Mouse (Mus musculus): Measurements from ENCODE around the gene Slc25a41. TPM values are rescaled to one million over a fixed set of nuclear protein-coding genes. Genes with fewer than 3 reads are reported as not detected.
A peak's percentile ranks its signal among the peaks of the same experiment; 100 is the strongest.
"Not testable (repeated sequence)": the region's sequence is repeated elsewhere in the genome, so short reads cannot be mapped to it uniquely, and the experiment has no call there.

Slc25a41 gene
- total RNA-seq (2021), result not detected
- long read RNA-seq, experiment 1, result 0 reads
- long read RNA-seq, experiment 2, result 0 reads

DNA sequence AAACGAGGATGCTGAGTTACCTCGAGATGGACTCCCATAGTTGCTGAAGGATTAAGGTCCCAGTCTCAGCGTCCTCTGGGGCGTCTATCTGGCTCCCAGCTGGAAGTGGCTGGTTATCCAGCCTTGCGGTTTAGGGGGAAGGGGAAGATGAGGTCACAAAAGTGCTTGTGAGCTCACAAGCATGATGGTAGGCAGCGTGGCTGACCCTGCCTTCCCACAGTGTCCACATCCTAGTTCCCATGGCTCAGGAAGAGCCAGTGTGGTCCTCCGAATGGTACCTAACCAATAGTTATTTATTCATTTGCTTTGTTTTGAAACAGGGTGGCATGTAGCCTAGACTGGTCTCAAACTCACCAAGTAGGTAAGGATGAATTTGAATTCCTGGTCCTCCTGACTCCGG is at the start of gene Slc25a41:
Gene Slc25a41 (minus strand): TSS at position 101 of the 400 bp plus-strand sequence.
- DNase-seq (ENCODE audit: low spot score in 2 of 2), result no peak

DNA sequence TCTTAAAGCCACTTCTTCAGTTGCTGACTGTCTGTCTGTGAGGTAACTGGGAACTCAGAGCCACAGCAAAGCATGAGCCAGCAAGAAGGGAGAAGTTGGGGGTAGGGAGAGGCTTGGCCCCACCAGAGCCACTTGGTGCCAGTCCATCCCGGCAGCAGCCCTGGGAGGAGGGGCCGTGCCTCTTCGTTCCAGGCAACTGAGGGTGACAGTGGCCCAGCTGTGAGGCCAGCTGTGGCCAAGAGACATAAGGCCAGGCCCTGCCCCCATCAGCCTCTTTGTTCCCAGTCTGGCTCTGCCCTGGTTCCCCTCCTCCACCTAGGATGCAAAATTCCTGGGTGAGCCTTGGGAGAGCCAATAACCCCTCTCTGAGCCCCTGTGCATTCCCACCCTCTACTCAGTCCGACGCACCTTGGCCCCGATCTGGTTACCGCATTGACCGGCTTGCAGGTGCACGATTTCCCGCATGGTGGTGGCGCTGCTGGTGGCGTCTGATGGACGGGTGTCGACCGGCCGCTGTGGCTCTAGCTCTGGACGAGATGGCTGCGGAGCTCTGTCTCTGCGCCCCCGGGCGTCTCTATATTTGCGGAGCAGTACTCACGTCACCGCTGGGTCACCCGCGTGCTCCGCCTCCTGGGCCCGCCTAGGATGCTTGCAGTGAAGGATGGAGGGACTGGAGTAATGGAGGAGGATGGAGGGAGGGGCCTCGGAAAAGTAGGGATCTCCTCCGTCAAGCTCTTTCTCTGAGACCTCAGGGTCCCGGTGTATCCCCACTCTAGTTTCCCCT is 45.8 kb upstream of the Slc25a41 start, which contains the start of gene Tubb4a:
Gene Tubb4a (minus strand): TSS at position 734 of the 784 bp plus-strand sequence.
- no peak for DNase-seq (ENCODE audit: low spot score in 2 of 2)

DNA sequence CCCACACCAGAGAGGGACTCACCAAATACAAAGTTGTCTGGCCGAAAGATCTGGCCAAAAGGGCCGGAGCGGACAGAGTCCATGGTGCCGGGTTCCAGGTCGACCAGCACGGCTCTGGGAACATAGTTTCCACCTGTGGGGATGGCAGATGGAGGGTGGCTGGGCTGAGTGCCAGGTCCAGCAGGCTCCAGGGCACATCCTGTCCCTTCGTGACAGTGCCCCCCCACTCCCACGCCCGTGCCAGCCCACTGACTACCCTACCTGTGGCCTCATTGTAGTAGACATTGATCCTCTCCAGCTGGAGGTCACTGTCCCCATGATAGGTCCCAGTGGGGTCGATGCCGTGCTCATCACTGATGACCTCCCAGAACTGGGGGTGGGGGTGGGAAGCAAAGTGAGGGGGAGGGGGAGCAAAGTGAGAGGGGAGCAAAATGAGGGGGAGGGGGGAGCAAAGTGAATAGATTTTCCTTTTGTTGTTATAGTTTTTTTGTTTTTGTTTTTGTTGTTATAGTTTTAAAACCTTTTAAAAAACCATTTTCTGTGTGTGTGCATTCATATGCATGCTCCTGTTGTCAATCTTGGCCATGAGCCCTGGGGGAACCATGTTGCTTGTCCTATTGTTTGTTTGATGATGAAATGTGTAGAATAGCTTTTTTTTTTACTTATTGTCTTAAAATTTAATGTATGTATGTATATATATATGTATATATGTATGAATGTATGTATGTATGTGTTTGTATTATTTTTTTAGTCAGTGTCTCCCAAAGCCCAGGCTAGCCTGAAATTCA is 44.7 kb upstream of the Slc25a41 start:
- DNase-seq (ENCODE audit: low spot score in 2 of 2), result no peak

DNA sequence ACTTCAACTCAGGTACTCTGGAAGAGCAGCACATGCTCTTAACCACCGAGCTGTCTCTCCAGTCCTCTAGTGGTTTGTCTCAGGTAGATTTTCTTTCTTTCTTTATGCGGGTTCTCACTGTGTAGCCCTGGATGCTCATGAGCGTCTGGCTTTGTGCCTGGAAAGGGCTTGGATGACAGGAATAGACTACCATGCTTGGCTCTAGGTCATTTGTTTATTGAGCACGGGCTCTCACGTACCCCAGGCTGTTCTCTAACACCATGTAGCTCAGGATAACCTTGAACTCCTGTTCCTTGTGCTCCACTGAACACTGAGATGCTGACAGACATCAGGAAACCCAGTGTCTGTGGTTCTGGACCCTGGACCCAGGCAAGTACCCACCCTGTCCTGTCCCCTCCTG is 41.0 kb upstream of the Slc25a41 start:
- DNase-seq (ENCODE audit: low spot score in 2 of 2), result no peak

DNA sequence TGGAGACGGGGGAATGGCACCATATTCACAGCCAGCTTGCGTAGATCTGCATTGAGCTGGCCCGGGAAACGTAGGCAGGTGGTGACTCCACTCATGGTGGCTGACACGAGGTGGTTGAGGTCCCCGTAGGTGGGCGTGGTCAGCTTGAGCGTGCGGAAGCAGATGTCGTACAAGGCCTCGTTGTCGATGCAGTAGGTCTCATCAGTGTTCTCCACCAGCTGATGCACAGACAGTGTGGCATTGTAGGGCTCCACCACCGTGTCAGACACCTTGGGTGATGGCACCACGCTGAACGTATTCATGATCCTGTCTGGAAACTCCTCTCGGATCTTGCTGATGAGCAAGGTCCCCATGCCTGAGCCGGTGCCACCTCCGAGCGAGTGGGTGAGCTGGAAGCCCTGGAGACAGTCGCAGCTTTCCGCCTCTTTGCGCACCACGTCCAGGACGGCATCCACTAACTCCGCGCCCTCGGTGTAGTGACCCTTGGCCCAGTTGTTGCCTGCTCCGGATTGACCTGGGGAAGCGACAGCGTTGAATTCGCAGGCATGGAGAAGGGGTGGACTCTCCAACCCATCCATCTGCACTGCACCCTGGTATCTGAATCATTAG is 39.9 kb upstream of the Slc25a41 start:
- DNase-seq (ENCODE audit: low spot score in 2 of 2), result no peak

DNA sequence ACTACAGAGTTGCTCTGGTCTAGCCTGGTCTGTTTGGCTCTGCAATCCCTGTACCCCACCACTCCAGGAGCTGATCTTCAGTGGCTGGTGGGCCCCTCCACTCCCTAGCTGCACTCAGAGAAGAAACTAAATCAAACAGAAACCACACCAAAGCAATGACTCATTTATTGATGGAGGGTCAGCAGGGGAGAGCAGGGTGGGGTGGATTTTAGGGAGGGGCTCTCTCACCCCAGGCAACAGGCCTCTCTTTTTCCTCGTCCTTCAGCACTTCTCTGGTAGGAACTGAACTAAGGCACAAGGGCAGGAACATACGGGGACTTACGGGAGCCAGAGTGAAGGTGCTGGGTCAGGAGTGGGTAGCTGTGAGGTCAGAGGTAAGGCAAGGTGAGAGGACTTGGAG is 38.5 kb upstream of the Slc25a41 start:
- DNase-seq (ENCODE audit: low spot score in 2 of 2), result no peak

DNA sequence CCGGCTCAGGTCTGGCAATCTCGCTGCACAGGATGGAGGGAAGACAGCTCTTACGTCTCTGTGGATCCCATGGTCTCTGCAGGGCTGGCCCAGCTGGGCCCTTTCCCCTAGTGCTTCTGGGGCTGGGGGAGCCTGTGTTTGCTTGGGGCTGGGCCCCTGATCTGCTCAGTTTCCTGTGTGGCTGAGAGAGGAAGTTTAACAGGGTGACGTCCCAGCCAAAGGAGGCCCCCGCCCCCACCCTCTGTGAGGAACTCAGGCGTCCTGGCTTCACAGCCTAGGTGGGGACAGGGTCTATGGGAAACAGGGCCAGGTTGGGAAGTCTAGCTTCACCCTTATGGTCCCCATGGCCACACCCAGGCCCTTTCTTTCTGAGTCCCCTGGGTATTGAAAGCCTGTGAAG is 36.9 kb upstream of the Slc25a41 start, which contains the start of gene Dennd1c:
Gene Dennd1c (minus strand): TSS at position 179 of the 400 bp plus-strand sequence.
- DNase-seq (ENCODE audit: low spot score in 2 of 2), result no peak

DNA sequence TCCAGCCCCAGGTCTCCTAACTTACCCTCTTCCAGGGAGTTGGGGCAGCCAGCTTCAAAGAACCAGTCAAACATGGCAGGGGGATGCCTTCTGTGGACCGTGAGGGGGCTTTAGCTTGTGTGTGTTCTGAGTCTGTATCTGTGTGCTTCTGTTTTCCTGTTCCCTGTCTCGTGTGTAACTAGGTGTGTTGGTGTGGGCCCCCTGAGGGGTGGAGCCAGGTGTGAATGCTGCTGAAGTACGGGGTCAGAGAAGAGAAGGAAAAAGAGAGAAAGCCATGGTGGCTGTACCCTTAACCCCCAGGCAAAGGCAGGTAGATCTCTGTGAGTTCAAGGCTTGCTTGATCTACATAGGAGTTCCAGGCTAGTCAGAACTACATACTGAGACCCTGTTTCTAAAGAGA is 35.5 kb upstream of the Slc25a41 start:
- no peak for DNase-seq (ENCODE audit: low spot score in 2 of 2)

DNA sequence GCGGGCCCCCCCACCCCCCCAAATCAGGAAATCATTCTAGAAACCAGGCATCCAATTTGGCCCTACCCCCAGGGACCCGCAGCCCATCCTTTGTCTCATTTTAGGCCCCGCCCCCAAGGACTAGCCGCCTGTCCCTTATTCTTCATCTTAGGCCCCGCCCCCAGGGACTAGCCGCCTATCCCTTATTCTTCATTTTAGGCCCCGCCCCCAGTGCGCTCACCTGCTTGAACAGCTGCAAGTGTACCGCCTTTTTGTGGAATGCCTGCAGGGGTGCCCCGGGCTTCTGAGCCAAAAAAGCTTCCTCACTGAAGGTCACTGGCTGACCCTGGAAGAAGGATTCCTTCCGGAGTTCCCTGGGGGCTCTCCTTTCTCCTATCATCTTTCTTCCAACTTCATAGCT is 29.2 kb upstream of the Slc25a41 start:
- no peak for DNase-seq (ENCODE audit: low spot score in 2 of 2)

DNA sequence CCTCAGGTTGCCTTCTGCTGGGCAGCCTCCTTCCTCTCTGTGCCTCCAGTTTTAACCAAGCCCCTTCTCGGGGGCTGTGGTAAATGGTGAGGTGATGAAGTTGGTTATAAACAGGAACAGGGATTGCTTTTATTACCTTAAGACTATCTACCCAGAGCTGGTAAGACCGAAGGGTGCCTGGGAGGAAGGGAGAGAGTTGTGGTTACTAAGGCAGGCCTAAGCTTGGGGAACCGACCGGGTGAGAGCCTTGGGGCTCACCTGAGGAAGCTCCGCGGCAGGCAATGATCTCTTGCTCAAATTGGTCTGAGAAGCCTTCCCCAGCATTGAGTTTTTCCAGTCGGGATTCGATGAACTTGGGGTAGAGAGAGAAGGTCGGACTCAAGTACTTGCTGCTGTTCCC is 28.8 kb upstream of the Slc25a41 start:
- no peak for DNase-seq (ENCODE audit: low spot score in 2 of 2)

DNA sequence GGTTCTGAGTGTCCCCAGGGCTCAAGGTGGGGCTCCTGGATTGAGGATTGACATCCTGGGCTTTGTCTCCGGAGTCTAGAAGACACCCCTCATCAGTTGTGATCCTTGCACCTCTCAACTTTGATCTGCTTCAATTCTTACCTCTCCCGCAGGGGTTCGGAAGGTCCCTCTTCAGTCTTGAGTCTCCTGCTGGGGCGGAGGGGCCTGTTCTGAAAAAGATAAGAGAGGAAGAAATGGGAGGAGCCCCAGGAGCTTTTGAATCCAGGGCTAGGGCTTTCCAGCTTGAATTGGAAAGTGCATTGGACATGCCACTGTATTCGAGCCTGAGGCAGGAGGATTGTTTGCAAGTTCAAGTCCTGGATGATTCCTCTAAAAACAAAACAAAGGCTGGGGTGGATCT is 25.5 kb upstream of the Slc25a41 start:
- DNase-seq (ENCODE audit: low spot score in 2 of 2), result no peak

DNA sequence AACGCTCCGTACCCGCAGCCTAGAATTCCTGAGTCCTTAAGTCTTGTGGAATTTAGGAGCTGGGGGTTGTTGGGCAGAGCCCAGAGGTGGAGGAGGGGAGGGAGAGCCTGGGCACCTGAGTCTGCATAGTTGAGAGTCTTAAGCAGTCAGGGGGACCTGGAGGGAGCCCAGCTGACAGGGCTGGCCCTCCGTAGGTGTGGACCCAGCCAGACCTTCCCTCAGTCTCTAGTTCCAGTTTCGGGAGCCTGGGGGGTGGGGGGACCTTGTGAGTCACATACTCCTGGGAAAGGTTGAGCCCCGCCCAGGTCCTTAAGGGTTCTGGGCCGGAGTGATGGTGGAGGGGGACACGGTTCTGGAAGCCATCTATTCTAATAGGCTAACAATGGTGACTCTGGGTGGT is 21.6 kb upstream of the Slc25a41 start:
- DNase-seq (ENCODE audit: low spot score in 2 of 2), result no peak

DNA sequence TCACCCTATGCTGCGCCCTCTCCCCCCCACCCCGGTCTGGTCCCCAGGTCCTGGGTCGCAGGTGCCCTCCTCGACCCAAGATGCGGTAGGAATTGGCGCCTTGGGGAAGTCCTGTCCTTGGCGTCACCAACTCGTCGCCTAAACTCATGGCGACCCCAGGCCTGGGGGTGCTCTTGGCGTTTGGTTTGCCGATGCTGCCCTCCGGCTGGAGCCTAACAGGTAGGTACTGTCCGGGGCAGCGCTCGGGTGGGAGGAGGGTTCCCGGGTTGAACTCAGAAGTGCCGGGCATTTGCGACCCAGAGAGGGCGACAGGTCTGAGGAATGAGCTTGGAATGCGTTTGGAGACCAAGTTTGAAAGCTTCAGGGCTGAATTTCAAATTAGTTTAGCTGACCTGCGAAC is 21.1 kb upstream of the Slc25a41 start:
- no peak for DNase-seq (ENCODE audit: low spot score in 2 of 2)

DNA sequence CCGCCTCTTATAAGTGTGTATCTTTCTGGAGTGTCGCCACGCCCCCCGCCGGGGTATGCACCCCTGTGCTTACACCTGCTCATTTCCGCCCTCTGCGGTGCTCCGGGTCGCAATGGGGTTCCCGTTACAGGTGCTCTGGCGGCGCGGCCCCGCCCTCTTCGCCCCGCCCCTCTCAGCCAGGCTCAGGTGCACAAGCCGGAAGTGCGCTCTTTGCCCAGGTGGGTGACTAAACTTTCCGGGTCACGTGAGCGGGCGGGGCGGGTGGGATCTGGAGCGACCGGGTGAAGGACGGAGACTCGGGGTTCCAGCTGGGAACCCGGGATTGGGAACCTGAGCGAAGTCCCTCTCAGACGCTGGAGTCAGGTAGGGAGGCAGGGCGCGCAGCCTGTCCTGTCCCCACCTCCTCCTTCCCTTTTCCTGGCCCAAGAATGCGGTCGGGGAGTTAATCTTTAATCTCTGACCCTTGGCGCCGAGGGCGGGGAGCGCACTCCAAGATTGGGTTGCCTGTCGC is 20.6 kb upstream of the Slc25a41 start:
- DNase-seq (ENCODE audit: low spot score in 2 of 2), result no peak

DNA sequence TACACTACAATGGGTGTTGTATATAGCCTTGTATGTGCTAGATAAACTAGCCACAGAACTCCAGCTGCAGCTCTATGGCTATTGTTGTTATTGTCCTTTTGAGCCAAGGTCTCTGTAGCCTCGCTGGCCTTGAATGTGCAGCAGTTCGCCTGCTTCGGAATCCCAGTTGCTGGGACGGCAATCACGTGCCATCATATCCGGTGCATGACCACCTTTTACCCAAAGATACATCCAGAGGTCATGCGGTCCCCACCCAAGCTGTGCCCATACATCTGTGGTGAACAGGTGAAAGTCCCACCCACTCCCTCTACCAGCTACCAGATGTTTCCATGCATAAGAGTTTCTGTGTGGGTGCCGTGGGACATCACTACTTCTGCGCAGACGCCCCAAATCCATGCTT is 19.6 kb upstream of the Slc25a41 start:
- DNase-seq (ENCODE audit: low spot score in 2 of 2), result no peak

DNA sequence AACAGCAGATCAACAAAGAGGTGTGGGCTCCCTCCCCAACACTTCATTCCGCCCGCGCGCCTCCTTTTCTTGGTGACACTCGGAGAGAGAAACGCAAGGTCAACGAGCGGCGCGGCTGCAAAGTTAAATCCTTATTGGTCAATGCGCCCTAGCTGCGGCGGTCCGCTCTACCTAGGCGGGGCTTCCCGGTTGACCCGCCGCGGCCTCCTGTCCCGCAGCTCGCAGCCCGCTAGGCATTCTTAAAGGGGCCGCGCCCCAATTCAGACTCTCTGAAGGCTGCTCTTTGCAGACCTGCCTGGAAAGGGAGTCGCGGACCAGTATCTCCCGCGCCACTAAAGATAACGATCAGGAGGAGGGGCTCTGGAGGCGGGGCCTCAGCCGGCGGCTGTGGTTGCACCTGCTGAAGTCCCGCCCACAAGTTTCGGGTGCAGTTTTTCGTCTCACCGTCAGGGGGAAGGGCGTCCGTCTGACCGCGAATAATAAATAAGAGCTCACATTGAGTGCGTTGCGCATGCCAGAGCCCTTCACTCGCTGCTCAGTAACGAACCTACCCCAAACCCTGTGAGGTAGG is 18.9 kb upstream of the Slc25a41 start:
- peak; percentile 78 to 93 for DNase-seq (ENCODE audit: low spot score in 2 of 2)

DNA sequence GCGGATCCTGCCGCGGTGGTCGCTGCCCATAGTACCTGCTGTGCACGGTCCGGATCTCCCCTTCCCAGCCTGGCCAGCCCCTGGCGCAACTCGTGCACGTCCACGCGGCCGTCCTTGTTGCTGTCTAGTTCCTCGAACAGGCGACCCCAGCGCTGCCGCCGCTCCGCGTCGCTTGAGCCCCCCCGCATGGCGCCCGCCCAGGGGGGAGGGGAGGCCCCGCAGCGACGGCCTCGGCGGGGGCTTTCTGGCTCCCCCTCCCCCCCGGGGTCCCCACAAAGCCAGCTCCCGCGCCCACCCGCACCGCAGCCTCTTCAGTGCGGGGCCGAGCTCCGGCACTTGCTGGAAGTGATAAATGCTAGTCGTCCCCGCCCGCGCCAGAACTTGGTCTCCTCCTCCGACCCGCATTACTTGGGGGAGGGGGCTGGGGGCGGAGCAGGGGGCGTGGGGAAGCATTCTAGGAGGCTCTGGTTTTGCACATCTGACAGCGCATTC is 18.1 kb upstream of the Slc25a41 start, which contains the start of gene Slc25a23:
Gene Slc25a23 (minus strand): TSS at position 378 of the 492 bp plus-strand sequence.
- DNase-seq (ENCODE audit: low spot score in 2 of 2), result peak; percentile 53 to 78

DNA sequence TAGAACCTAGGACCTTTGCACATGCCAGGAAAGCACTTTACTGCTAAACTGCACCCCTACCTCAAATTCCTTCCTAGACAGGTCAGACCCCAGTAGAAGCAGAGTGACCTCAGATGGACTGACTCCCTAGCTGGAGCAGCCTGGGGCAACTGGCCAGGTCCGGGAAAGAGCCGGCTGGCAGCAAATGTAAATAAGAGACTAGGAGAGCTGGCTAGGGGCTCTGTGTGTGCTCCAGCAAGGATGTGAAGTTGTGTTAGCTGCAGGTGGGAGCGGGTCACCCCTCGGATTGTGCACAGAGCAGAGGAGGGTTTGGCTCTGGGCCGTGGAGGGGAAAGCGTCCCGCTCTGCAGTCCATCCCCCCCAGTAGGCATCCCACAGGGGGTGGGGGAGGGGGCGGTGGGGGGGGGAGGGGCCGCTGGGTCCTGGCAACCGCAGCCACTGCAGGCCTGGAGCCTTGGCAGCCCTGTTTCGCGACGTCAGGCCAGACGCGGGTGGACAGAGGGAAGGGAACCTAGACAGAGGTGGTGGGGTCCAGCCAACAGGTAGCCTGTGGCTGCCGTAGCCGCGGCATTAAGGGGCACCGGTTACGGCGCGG is 17.5 kb upstream of the Slc25a41 start, which contains the start of gene Crb3:
Gene Crb3 (plus strand): TSS at position 215 of the 595 bp plus-strand sequence.
- DNase-seq (ENCODE audit: low spot score in 2 of 2), result peak in 1 of 2 experiments; percentile 38

DNA sequence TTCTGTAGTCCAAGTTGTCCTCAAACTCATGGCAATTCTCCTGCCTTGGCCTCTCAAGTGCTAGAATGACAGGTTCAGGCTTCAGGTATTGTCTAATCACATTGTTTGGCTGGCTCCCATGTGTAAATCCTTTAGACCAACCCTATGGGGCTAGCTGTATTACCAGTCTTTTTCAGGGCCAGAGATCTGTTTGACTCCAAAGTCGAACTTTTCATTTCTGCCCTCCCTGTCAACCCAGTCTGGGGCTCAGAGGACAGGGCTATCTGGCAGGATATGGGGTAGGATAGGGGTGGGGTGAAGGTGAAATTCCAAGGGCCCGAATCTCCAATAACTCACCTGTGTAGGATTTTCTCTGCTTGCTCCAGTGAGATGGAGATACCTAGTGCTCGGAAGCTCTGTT is 14.8 kb upstream of the Slc25a41 start:
- DNase-seq (ENCODE audit: low spot score in 2 of 2), result no peak

DNA sequence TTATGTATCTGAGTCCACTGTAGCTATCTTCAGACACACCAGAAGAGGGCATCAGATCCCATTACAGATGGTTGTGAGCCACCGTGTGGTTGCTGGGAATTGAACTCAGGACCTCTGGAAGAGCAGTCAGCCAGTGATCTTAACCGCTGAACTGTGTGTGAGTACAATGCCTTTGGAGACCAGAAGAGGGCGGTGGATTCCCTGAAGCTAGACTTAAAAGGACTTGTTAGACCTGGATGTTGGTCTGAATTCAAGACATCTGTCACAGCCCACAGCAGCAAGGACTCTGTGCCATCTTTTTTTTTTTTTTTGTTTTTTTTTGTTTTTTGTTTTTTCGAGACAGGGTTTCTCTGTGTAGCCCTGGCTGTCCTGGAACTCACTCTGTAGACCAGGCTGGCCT is 10.2 kb upstream of the Slc25a41 start:
- not testable (repeated sequence) for DNase-seq (ENCODE audit: low spot score in 2 of 2)

All from gastrocnemius, postnatal 4 days (tissue).